In genomic region chr1:60639536-60639935, GRCm38 (mm10) we compare ENCODE assay signal across 24 mouse cellular contexts.
DNase-seq lines count a peak whose midpoint lies in the region; ATAC-seq and TF ChIP-seq lines count a peak whose summit lies in the region.
"Had no signal": no experiment of that assay in that cellular context is flagged by ENCODE, and none has a peak within 500 bp of the region (broad histone marks: within the 10 kb centered on the region; RNA-seq: fewer than 3 reads in every experiment).

No protein-coding gene starts in this region.

- no peak overlapping the region for H3K27ac ChIP-seq in embryonic facial prominence, embryonic 14.5 days (replicated peaks; ENCODE audit: low read depth, low read length)
- no peak overlapping the region for H3K27ac ChIP-seq in embryonic facial prominence, embryonic 10.5 days (replicated peaks)
- no peak overlapping the region for H3K27ac ChIP-seq in limb, embryonic 14.5 days (replicated peaks; ENCODE audit: low read depth, low read length)
- H3K27ac ChIP-seq in limb, embryonic 10.5 days = no peak overlapping the region
- H3K27ac ChIP-seq in forebrain, postnatal 0 days (ENCODE audit: low read depth, low read length) = no peak overlapping the region
- H3K27ac ChIP-seq in midbrain, embryonic 16.5 days (ENCODE audit: low read length) = no peak overlapping the region
- H3K27ac ChIP-seq: embryonic facial prominence, embryonic 15.5 days; heart, embryonic 15.5 days; hindbrain, embryonic 13.5 days; hindbrain, postnatal 0 days had no signal

- DNase-seq in embryonic facial prominence, embryonic 14.5 days (ENCODE audit: low spot score) = peak; percentile 46
- no peak for DNase-seq in embryonic facial prominence, embryonic 10.5 days (ENCODE audit: low spot score)
- no peak for DNase-seq in frontal cortex, postnatal 36 days (ENCODE audit: low spot score in 2 of 2)
- DNase-seq in limb, embryonic 14.5 days (ENCODE audit: low spot score) = peak; percentile 19
- DNase-seq in limb, embryonic 10.5 days (ENCODE audit: low spot score) = no peak
- peak; percentile 42 for DNase-seq in forebrain, postnatal 0 days
- DNase-seq: adrenal gland, postnatal 10 days; B cell, adult 2 months; cerebellum, adult 18-20 months; cerebellum, adult 9-11 months; cerebellum, postnatal 36 days; gastrocnemius, postnatal 36 days; heart, postnatal 14 days; kidney, adult 11 months had no signal

- WGBS in embryonic facial prominence, embryonic 14.5 days = 66% methylated on average over 2 of the region's 2 CpGs
- 90% methylated on average over 2 of the region's 2 CpGs for WGBS in embryonic facial prominence, embryonic 10.5 days
- 76% methylated on average over 2 of the region's 2 CpGs for WGBS in limb, embryonic 14.5 days
- WGBS in limb, embryonic 10.5 days = 94% methylated on average over 2 of the region's 2 CpGs
- WGBS in forebrain, postnatal 0 days = 35% methylated on average over 2 of the region's 2 CpGs
- 84% methylated on average over 2 of the region's 2 CpGs for WGBS in midbrain, embryonic 16.5 days

- H3K4me1 ChIP-seq in embryonic facial prominence, embryonic 14.5 days (ENCODE audit: control insufficient read depth, insufficient read depth, low read length) = no peaks in the 10 kb centered on the region
- H3K4me1 ChIP-seq in embryonic facial prominence, embryonic 10.5 days = no peaks in the 10 kb centered on the region
- H3K4me1 ChIP-seq in limb, embryonic 14.5 days (ENCODE audit: control insufficient read depth, insufficient read depth, low read length) = no peaks in the 10 kb centered on the region
- H3K4me1 ChIP-seq in limb, embryonic 10.5 days = 0 out of 2 replicates have a peak, but pooled peaks cover 5% of the 10 kb centered on the region
- peaks cover 5% of the 10 kb centered on the region for H3K4me1 ChIP-seq in forebrain, postnatal 0 days (ENCODE audit: insufficient read depth)
- H3K4me1 ChIP-seq in midbrain, embryonic 16.5 days (ENCODE audit: control insufficient read depth, insufficient read depth, low read length) = no peaks in the 10 kb centered on the region
- H3K4me1 ChIP-seq: embryonic facial prominence, embryonic 15.5 days had no signal

- H3K9me3 ChIP-seq in embryonic facial prominence, embryonic 14.5 days (ENCODE audit: control insufficient read depth, low read length) = no peaks in the 10 kb centered on the region
- H3K9me3 ChIP-seq in embryonic facial prominence, embryonic 10.5 days = no peaks in the 10 kb centered on the region
- H3K9me3 ChIP-seq in limb, embryonic 14.5 days (ENCODE audit: control insufficient read depth, low read length) = no peaks in the 10 kb centered on the region
- no peaks in the 10 kb centered on the region for H3K9me3 ChIP-seq in limb, embryonic 10.5 days (replicated peaks)
- no peaks in the 10 kb centered on the region for H3K9me3 ChIP-seq in forebrain, postnatal 0 days (ENCODE audit: low read length)
- H3K9me3 ChIP-seq in midbrain, embryonic 16.5 days (replicated peaks; ENCODE audit: control insufficient read depth, low read length, poor library complexity, severe bottlenecking) = no peaks in the 10 kb centered on the region
- H3K9me3 ChIP-seq: embryonic facial prominence, embryonic 15.5 days; G1E; heart, embryonic 15.5 days; hindbrain, embryonic 13.5 days had no signal

- TF ChIP-seq CTCF in forebrain, postnatal 0 days (IDR thresholded peaks at IDR 0.05; ENCODE audit: low read depth) = no peak

- H3K27me3 ChIP-seq in embryonic facial prominence, embryonic 14.5 days (replicated peaks; ENCODE audit: control insufficient read depth, insufficient read depth, low read length) = no peaks in the 10 kb centered on the region
- H3K27me3 ChIP-seq in embryonic facial prominence, embryonic 10.5 days (replicated peaks; ENCODE audit: low read depth, poor library complexity, severe bottlenecking) = no peaks in the 10 kb centered on the region
- H3K27me3 ChIP-seq in limb, embryonic 14.5 days (ENCODE audit: control insufficient read depth, insufficient read depth, low read length) = no peaks in the 10 kb centered on the region
- H3K27me3 ChIP-seq in limb, embryonic 10.5 days (ENCODE audit: low read depth, poor library complexity, severe bottlenecking) = no peaks in the 10 kb centered on the region
- H3K27me3 ChIP-seq in forebrain, postnatal 0 days (ENCODE audit: insufficient read depth, low read length) = no peaks in the 10 kb centered on the region
- H3K27me3 ChIP-seq in midbrain, embryonic 16.5 days (ENCODE audit: control insufficient read depth, insufficient read depth, low read depth, low read length) = no peaks in the 10 kb centered on the region
- H3K27me3 ChIP-seq: embryonic facial prominence, embryonic 15.5 days; heart, embryonic 15.5 days; hindbrain, embryonic 13.5 days had no signal

- H3K9ac ChIP-seq in embryonic facial prominence, embryonic 14.5 days (ENCODE audit: low read depth, low read length) = no peak overlapping the region
- no peak overlapping the region for H3K9ac ChIP-seq in limb, embryonic 14.5 days (ENCODE audit: low read depth, low read length, severe bottlenecking)
- no peak overlapping the region for H3K9ac ChIP-seq in forebrain, postnatal 0 days
- no peak overlapping the region for H3K9ac ChIP-seq in midbrain, embryonic 16.5 days (ENCODE audit: low read depth, low read length)
- H3K9ac ChIP-seq: embryonic facial prominence, embryonic 15.5 days; heart, embryonic 15.5 days; hindbrain, embryonic 13.5 days had no signal

- H3K4me2 ChIP-seq in embryonic facial prominence, embryonic 14.5 days (ENCODE audit: low read depth, low read length) = no peak overlapping the region
- no peak overlapping the region for H3K4me2 ChIP-seq in limb, embryonic 14.5 days (replicated peaks; ENCODE audit: low read depth, low read length, severe bottlenecking)
- no peak overlapping the region for H3K4me2 ChIP-seq in forebrain, postnatal 0 days (ENCODE audit: low read depth)
- H3K4me2 ChIP-seq in midbrain, embryonic 16.5 days (ENCODE audit: low read length) = no peak overlapping the region
- H3K4me2 ChIP-seq: embryonic facial prominence, embryonic 15.5 days; heart, embryonic 11.5 days; heart, embryonic 15.5 days; hindbrain, embryonic 13.5 days had no signal

- H3K36me3 ChIP-seq in embryonic facial prominence, embryonic 14.5 days (ENCODE audit: control insufficient read depth, insufficient read depth, low read length) = no peaks in the 10 kb centered on the region
- H3K36me3 ChIP-seq in embryonic facial prominence, embryonic 10.5 days (replicated peaks) = no peaks in the 10 kb centered on the region
- no peaks in the 10 kb centered on the region for H3K36me3 ChIP-seq in limb, embryonic 14.5 days (ENCODE audit: control insufficient read depth, insufficient read depth, low read length)
- H3K36me3 ChIP-seq in limb, embryonic 10.5 days = no peaks in the 10 kb centered on the region
- H3K36me3 ChIP-seq in forebrain, postnatal 0 days (ENCODE audit: insufficient read depth) = no peaks in the 10 kb centered on the region
- H3K36me3 ChIP-seq in midbrain, embryonic 16.5 days (ENCODE audit: control insufficient read depth, insufficient read depth, low read length) = no peaks in the 10 kb centered on the region
- H3K36me3 ChIP-seq: embryonic facial prominence, embryonic 15.5 days; G1E; heart, embryonic 15.5 days; hindbrain, embryonic 13.5 days had no signal

- TF ChIP-seq POLR2A in limb, embryonic 14.5 days (IDR thresholded peaks at IDR 0.05; ENCODE audit: borderline replicate concordance, extremely low read depth, insufficient read depth, insufficient read length) = no peak

- H3K4me3 ChIP-seq in embryonic facial prominence, embryonic 14.5 days (ENCODE audit: low read depth, low read length) = no peak overlapping the region
- no peak overlapping the region for H3K4me3 ChIP-seq in embryonic facial prominence, embryonic 10.5 days
- H3K4me3 ChIP-seq in limb, embryonic 14.5 days (replicated peaks; ENCODE audit: low read length) = no peak overlapping the region
- H3K4me3 ChIP-seq in limb, embryonic 10.5 days = no peak overlapping the region
- H3K4me3 ChIP-seq in forebrain, postnatal 0 days (ENCODE audit: low read depth, low read length) = no peak overlapping the region
- no peak overlapping the region for H3K4me3 ChIP-seq in midbrain, embryonic 16.5 days (ENCODE audit: low read depth, low read length)
- H3K4me3 ChIP-seq: embryonic facial prominence, embryonic 15.5 days; erythroblast, embryonic 14.5 days; heart, embryonic 15.5 days; hindbrain, embryonic 13.5 days had no signal

- no peak for ATAC-seq in embryonic facial prominence, embryonic 14.5 days (ENCODE audit: low read depth)
- peak; percentile 20; the same call in 1 of the 2 replicates for ATAC-seq in frontal cortex, adult (ENCODE audit: low TSS enrichment)
- ATAC-seq in limb, embryonic 14.5 days (ENCODE audit: low FRiP score, low read depth) = no peak
- no peak for ATAC-seq in forebrain, postnatal 0 days
- ATAC-seq in midbrain, embryonic 16.5 days = no peak
- ATAC-seq: CD4-positive, CD25-positive, alpha-beta regulatory T cell, adult 4 months; hindbrain, postnatal 0 days had no signal

Comparison
In these comparisons a context has a peak if more than half of its experiments do, and no peak if none do; other contexts are left out.
1. DNase-seq: peak in embryonic facial prominence, embryonic 14.5 days (single experiment), limb, embryonic 14.5 days (single experiment) and forebrain, postnatal 0 days (single experiment); none in embryonic facial prominence, embryonic 10.5 days (single experiment), frontal cortex, postnatal 36 days (0 of 2) and limb, embryonic 10.5 days (single experiment).